Mouse (Mus musculus) liver, embryonic 11.5 days (tissue): ENCODE results near the gene Gm21969. TPM values are rescaled to one million over a fixed set of nuclear protein-coding genes. Genes with fewer than 3 reads are reported as not detected.

ENCODE experiments used
- ATAC-seq: fragments of 200-750 bp; cut with Nextera tagmentation; replicated peaks from 2 replicates; pipeline ENCODE4 v1.8.0; 2017; ENCODE audit warnings: moderate number of reproducible peaks, mild to moderate bottlenecking, moderate TSS enrichment, moderate library complexity; ENCODE audit not compliant: low FRiP score
- DNase-seq: peaks from one replicate; pipeline ENCODE4 v3.0.0-alpha.2; 2017; ENCODE audit warnings: low spot score
- H3K27ac ChIP-seq: fragments of 300-500 bp; sonication (generic); 2 replicates; pipeline ENCODE4 v1.5.1; 2014; ENCODE audit warnings: mild to moderate bottlenecking, low read depth, low read length, control low read depth
- H3K27me3 ChIP-seq: fragments of 300-500 bp; sonication (generic); replicated peaks from 2 replicates; pipeline ENCODE4 v1.6.1; 2014; ENCODE audit warnings: low read length, mixed read lengths; ENCODE audit not compliant: control insufficient read depth, insufficient read depth
- H3K36me3 ChIP-seq: fragments of 300-500 bp; sonication (generic); 2 replicates; pipeline ENCODE4 v1.6.1; 2014; ENCODE audit warnings: mild to moderate bottlenecking, low read length, moderate library complexity, mixed read lengths; ENCODE audit not compliant: control insufficient read depth, insufficient read depth
- H3K4me1 ChIP-seq: fragments of 300-500 bp; sonication (generic); replicated peaks from 2 replicates; pipeline ENCODE4 v1.6.1; 2014; ENCODE audit warnings: low read length, mixed read lengths; ENCODE audit not compliant: control insufficient read depth, insufficient read depth
- H3K4me2 ChIP-seq: fragments of 300-500 bp; sonication (generic); 2 replicates; pipeline ENCODE4 v1.6.1; 2014; ENCODE audit warnings: mild to moderate bottlenecking, control low read depth, moderate library complexity
- H3K4me3 ChIP-seq: fragments of 300-500 bp; sonication (generic); 2 replicates; pipeline ENCODE4 v1.5.1; 2014; ENCODE audit warnings: low read depth, low read length, control low read depth
- H3K9ac ChIP-seq: fragments of 300-500 bp; sonication (generic); 2 replicates; pipeline ENCODE4 v1.6.1; 2014; ENCODE audit warnings: low read depth, low read length, control low read depth
- H3K9me3 ChIP-seq: fragments of 300-500 bp; sonication (generic); 2 replicates; pipeline ENCODE4 v1.6.1; 2016; ENCODE audit warnings: low read length, inconsistent platforms, mixed read lengths; ENCODE audit not compliant: control insufficient read depth
- WGBS: fragments of 180-500 bp; shearing (Covaris S2); extraction: QIAGEN DNeasy Blood & Tissue Kit; methylation state at CpG from one replicate; pipeline ENCODE4 v1.1.7; 2014; 5-methylcytosine and 5-hydroxymethylcytosine counted together
- polyA plus RNA-seq: library from polyadenylated mRNA; unstranded; fragments of >200 nt; fragmentation: Nextera tagmentation; extraction: Ambion mirVana; gene quantifications from 2 replicates; pipeline ENCODE4 v1.2.1, GENCODE M21; 2014

Gm21969 gene
- polyA plus RNA-seq, 1 experiment from 2014 or later, result not detected

- ATAC-seq (no peak), DNase-seq (peak; percentile 49)
- no peaks in the 10 kb centered on the region for H3K4me1 ChIP-seq
- no peaks in the 10 kb centered on the region for H3K9me3 ChIP-seq
- H3K9ac ChIP-seq, result no peak overlapping the region
- no peaks in the 10 kb centered on the region for H3K27me3 ChIP-seq
- no peak overlapping the region for H3K4me2 ChIP-seq
- no peak overlapping the region for H3K27ac ChIP-seq
- H3K36me3 ChIP-seq, result no peaks in the 10 kb centered on the region
- WGBS, result 17% methylated on average over 6 of the region's 6 CpGs
- no peak overlapping the region for H3K4me3 ChIP-seq
Measured at GRCm38 (mm10) chr4:139669847-139670246, 66.9 kb downstream of the Gm21969 start.

GRCm38 (mm10) chr4:139675696-139676095 lies 72.7 kb downstream of the Gm21969 start:
- WGBS, result 58% methylated on average over 9 of the region's 9 CpGs
- no peaks in the 10 kb centered on the region for H3K4me1 ChIP-seq
- no peak overlapping the region for H3K4me3 ChIP-seq
- no peaks in the 10 kb centered on the region for H3K36me3 ChIP-seq
- no peaks in the 10 kb centered on the region for H3K9me3 ChIP-seq
- no peak overlapping the region for H3K4me2 ChIP-seq
- ATAC-seq (no peak), DNase-seq (no peak)
- 0 out of 2 replicates have a peak, but pooled peaks cover 2% of the 10 kb centered on the region for H3K27me3 ChIP-seq
- no peak overlapping the region for H3K27ac ChIP-seq
- H3K9ac ChIP-seq, result no peak overlapping the region

GRCm38 (mm10) chr4:139683728-139684638 lies 81.0 kb downstream of the Gm21969 start:
- Histone ChIP-seq H3K4me3 (no peak overlapping the region), H3K9me3 (no peaks in the 10 kb centered on the region), H3K27ac (no peak overlapping the region), H3K36me3 (no peaks in the 10 kb centered on the region), H3K4me2 (no peak overlapping the region), H3K27me3 (no peaks in the 10 kb centered on the region; the same call in 1 of the 2 replicates), H3K9ac (no peak overlapping the region), H3K4me1 (no peaks in the 10 kb centered on the region)
- WGBS, result 77% methylated on average over 22 of the region's 22 CpGs
- no peak for ATAC-seq
- no peak for DNase-seq

- no peaks in the 10 kb centered on the region; the same call in 1 of the 2 replicates for H3K27me3 ChIP-seq
- WGBS, result 15% methylated on average over 3 of the region's 3 CpGs
- DNase-seq (peak; percentile 45), ATAC-seq (no peak)
- no peak overlapping the region for H3K4me2 ChIP-seq
- no peaks in the 10 kb centered on the region for H3K4me1 ChIP-seq
- H3K9ac ChIP-seq, result no peak overlapping the region
- no peaks in the 10 kb centered on the region for H3K36me3 ChIP-seq
- H3K4me3 ChIP-seq, result no peak overlapping the region
- no peak overlapping the region for H3K27ac ChIP-seq
- H3K9me3 ChIP-seq, result no peaks in the 10 kb centered on the region
Measured at GRCm38 (mm10) chr4:139684639-139685017, 81.6 kb downstream of the Gm21969 start.

- Histone ChIP-seq H3K4me1 (no peaks in the 10 kb centered on the region), H3K4me3 (no peak overlapping the region), H3K27me3 (no peaks in the 10 kb centered on the region; the same call in 1 of the 2 replicates), H3K9me3 (no peaks in the 10 kb centered on the region), H3K9ac (no peak overlapping the region), H3K4me2 (no peak overlapping the region), H3K27ac (no peak overlapping the region), H3K36me3 (no peaks in the 10 kb centered on the region)
- ATAC-seq (no peak), DNase-seq (no peak)
- 64% methylated on average over 9 of the region's 9 CpGs for WGBS
Measured at GRCm38 (mm10) chr4:139688058-139688457, 85.1 kb downstream of the Gm21969 start.

GRCm38 (mm10) chr4:139689627-139690269 lies 86.8 kb downstream of the Gm21969 start:
- Histone ChIP-seq H3K9ac (no peak overlapping the region), H3K4me3 (no peak overlapping the region), H3K4me2 (no peak overlapping the region), H3K4me1 (no peaks in the 10 kb centered on the region), H3K9me3 (no peaks in the 10 kb centered on the region), H3K36me3 (no peaks in the 10 kb centered on the region), H3K27ac (no peak overlapping the region), H3K27me3 (no peaks in the 10 kb centered on the region; the same call in 1 of the 2 replicates)
- WGBS, result 36% methylated on average over 7 of the region's 7 CpGs
- ATAC-seq (no peak), DNase-seq (no peak)

- H3K27ac ChIP-seq, result no peak overlapping the region
- ATAC-seq (no peak), DNase-seq (no peak)
- no peaks in the 10 kb centered on the region for H3K4me1 ChIP-seq
- no peak overlapping the region for H3K4me3 ChIP-seq
- H3K4me2 ChIP-seq, result no peak overlapping the region
- H3K27me3 ChIP-seq, result no peaks in the 10 kb centered on the region; the same call in 1 of the 2 replicates
- H3K9me3 ChIP-seq, result no peaks in the 10 kb centered on the region
- H3K9ac ChIP-seq, result no peak overlapping the region
- WGBS, result 54% methylated on average over 5 of the region's 5 CpGs
- no peaks in the 10 kb centered on the region for H3K36me3 ChIP-seq
Measured at GRCm38 (mm10) chr4:139693315-139693714, 90.3 kb downstream of the Gm21969 start.

- no peak overlapping the region for H3K4me2 ChIP-seq
- 23% methylated on average over 9 of the region's 9 CpGs for WGBS
- H3K9ac ChIP-seq, result no peak overlapping the region
- no peak for ATAC-seq
- no peak overlapping the region for H3K27ac ChIP-seq
- H3K27me3 ChIP-seq, result no peaks in the 10 kb centered on the region; the same call in 1 of the 2 replicates
- no peak overlapping the region for H3K4me3 ChIP-seq
- no peaks in the 10 kb centered on the region for H3K9me3 ChIP-seq
- H3K36me3 ChIP-seq, result no peaks in the 10 kb centered on the region
- no peaks in the 10 kb centered on the region for H3K4me1 ChIP-seq
- DNase-seq, result no peak
Measured at GRCm38 (mm10) chr4:139697755-139698154, 94.8 kb downstream of the Gm21969 start.
